Mouse (Mus musculus): Measurements from ENCODE around the gene Mdc1.

- TF ChIP-seq EP300 (IDR thresholded peaks at IDR 0.05) (no peak), CTCF (IDR thresholded peaks at IDR 0.05) (peak; percentile 53)
These were observed 66.3 kb downstream of the Mdc1 start for GRCm38 (mm10) chr17:35907609-35908008.

Data from lung, postnatal 0 days (tissue).